Mouse (Mus musculus): ENCODE measurements around the gene Heatr5a.

Heatr5a gene

DNA sequence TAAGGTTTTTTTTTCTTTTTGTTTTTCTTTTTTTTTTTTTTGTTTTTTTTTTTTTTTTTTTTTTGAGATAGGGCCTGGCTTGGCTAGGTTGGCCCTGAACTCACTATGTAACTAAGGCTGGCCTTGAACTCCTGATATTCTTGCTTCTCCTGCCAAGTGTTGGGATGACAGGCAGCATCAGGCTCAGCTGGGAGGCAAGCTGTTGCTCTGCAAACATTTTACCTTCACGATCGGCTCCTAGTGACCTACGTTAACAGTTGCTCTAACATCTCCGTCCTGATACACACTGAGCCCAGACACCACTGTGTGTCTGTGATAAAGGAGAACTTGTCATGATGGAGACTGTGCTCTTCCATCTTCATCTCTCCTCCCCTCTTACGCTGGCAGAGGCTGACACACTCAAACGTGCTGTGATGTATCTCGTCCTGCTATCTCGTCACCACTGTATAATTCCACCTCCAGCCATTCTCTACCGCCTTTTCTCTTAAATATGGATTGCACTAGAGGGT is 87.8 kb downstream of the Heatr5a start:
- no peak for DNase-seq (ENCODE audit: low spot score in 2 of 2)

DNA sequence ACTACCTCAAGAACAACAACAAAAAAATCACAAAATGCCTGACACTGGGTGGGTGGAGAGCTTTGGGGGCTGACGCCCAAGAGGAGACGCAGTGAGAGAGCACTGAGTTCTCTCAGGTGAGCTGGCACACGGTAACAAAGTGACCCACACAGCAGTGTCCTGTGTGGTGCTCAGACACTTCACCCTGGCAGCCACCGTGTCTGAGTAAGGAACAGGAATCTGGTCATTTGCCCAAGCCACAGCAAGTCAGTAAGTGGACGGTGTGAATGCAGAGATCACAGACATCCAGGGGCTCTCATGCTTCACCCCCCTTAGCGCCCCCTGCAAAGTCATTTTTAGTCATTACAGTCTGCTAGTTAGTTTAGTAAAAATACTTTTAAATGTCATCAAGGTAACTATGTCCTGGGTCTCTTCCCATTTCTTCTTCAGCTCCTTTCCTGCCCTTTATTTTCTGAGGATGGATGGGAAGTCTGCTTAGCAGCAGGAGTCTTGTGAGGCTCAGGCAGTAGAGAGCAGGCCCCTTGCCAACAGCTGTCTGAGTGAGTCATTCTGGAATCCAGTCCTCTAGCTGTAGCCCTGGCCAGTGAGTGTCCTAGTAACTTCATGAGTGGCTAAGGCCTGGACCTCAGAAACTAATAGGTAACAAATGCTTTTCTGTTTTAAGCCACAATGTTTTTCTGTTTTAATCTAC is 88.4 kb downstream of the Heatr5a start:
- peak in 1 of 2 experiments; percentile 57 for DNase-seq (ENCODE audit: low spot score in 2 of 2)

DNA sequence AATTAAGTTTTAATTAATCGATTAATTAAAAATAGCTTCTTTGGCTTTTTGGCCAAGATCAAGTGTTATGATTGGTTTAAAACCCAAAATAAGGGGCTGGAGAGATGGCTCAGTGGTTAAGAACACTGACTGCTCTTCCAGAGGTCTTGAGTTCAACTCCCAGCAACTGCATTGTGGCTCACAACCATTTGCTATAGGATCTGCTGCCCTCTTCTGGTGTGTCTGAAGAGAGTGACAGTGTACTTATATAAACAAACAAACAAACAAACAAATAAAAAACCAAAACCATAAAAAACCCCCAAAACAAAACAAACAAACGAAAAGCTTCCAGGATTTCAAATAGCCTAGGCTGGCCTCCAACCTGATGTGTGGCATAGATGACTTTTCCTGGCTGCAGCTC is 89.3 kb downstream of the Heatr5a start:
- no peak for DNase-seq (ENCODE audit: low spot score in 2 of 2)

DNA sequence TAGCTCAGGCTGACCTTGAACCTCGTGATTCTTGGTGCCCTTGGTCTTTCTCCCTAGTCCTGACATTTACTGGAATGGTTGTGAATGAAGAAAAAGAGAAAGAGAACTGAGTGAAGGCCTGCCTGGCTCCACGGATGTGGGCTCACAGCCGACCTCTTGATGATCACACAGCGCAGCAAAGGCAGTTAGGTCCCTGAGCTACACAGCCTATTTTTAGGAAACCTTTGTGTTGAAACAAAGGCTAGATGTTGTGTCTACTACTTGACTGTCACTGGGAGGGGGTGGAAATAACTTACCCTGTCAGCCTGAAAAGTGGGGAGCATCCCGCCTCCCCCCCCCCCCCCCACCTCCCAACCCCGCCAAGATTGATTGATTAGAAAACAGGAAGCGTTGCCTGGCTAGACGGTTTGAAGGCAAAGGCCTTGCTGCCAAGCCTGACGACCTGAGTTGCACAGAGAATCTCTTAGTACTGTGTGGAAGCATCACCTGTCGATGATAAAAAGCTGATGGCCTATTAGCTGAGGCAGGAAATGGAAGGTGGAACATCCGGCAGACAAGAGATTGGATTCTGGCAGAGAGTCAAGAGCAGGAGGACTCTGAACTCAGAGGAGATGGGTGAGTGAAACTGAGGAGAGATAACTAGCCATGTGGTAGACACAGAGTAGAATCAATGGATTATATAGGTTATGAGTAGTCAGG is 99.5 kb downstream of the Heatr5a start:
- DNase-seq (ENCODE audit: low spot score in 2 of 2), result no peak

DNA sequence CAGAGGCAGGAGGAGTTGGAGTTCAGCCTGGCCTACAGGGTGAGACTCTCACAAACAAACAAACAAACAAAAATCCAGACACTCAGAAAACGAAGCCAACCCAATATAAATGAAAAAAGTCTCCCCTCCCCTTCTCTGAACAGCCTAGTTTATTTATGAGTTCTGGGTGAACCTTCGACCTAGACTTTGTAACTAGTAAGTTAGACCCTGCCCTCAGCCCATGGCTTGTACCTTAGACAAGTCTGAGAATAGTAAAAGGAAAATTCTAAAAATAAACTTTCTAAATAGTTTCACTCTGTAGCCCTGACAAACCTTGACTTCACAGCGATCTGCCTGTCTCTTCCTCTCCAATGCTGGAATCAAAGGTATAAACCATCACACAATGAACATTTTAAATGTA is 101.6 kb downstream of the Heatr5a start:
- no peak for DNase-seq (ENCODE audit: low spot score in 2 of 2)

DNA sequence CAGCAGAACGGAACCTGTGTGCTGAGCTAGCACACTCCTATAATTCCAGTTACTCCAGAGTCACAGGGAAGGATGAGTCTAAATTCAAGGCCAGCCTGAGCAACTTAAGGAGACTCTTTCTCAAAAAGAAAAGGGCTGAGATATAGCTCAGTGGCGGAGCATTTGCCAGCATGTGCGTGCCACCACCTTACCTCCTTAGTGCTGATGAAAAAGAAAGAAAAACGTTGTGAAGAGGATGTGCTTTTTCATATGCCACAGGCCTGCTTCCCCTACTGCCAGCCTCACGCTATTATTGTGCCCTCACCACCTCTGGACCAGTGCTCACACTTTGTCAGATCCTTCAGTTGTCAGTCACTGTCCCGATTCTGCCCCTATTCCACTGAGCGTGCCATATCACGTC is 104.0 kb downstream of the Heatr5a start:
- DNase-seq (ENCODE audit: low spot score in 2 of 2), result no peak

DNA sequence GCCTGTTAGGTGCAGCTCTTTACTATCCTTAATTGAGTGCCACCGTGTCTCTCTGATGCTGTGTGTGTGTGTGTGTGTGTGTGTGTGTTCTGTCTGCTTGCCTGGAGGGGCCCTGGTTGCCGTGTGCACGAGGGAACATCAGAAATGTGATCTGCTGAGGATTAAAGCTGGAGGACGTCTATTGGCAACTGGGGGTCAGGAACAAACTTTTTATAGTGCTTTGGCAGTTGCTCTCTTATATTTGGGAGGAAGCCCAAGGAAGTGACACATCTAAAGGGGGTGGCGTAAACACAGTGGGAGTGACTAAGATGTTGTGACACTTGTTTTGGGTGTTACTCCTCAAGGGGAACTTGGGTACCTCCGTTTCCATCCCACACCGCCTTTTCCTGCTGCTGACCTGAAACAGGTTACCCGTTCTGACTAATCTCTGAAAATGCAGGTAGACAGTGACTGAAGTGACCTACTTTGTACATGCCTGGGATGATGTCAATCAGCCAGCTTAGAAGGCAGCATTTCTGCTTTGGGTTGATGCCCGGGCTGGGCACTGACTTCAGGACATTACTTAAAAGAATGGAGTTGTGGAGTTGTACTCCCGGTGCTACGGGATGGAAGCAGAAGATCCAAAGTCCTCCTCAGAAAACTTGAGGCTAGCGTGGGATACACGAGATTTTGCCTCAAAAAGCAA is 104.8 kb downstream of the Heatr5a start:
- no peak for DNase-seq (ENCODE audit: low spot score in 2 of 2)

DNA sequence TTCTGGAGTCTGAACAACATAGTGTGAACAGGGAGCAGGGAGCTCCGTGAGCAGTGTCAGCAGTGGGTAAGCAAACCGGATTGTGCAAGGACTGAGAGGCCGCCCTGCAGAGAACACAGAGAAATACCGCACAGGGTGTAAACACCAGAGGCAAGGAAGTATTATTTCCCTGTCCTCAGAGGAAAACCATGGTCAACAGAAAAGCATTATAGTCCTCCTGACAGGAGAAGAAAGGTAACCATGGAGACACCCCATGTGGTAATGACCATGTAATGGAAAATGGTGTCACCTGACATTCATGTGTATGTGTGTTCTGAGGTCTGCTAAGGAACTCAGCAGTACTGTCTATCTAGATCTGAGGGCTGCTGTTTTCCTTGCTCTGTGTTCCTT is 105.3 kb downstream of the Heatr5a start:
- DNase-seq (ENCODE audit: low spot score in 2 of 2), result no peak

DNA sequence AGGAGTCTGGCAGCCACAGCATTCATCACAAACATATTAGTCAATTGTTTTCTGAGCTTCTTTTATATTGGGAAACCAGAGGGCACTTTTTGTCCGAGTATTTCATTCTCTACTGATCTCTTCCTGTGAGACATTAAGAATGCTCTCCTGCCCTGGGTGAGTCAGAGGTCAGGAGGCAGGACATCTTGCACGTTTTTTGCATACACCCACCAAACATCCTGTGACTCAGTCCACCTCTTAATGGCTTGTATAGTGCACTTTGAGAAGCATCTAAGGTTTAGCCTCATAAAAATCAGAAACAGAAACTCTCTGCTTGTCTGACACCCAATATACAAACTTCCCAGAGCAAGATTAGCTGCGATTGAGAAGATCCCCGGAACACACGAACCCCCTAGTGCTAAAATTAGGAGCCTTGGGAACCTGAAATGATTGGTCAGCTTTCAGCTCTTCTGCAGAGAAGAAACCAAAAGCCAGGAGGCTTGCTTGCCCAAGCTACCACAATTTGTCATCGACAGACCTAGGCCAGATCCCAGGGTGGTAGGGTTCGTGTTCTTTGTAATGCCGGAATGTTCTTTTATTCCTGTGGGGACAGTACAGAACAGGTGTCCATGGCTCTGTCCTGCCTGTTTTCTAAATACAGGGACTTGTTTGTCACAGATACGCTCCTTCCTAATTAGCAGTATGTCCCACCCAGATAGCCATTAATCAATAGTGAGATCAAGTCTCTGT is 105.9 kb downstream of the Heatr5a start:
- no peak for DNase-seq (ENCODE audit: low spot score in 2 of 2)

DNA sequence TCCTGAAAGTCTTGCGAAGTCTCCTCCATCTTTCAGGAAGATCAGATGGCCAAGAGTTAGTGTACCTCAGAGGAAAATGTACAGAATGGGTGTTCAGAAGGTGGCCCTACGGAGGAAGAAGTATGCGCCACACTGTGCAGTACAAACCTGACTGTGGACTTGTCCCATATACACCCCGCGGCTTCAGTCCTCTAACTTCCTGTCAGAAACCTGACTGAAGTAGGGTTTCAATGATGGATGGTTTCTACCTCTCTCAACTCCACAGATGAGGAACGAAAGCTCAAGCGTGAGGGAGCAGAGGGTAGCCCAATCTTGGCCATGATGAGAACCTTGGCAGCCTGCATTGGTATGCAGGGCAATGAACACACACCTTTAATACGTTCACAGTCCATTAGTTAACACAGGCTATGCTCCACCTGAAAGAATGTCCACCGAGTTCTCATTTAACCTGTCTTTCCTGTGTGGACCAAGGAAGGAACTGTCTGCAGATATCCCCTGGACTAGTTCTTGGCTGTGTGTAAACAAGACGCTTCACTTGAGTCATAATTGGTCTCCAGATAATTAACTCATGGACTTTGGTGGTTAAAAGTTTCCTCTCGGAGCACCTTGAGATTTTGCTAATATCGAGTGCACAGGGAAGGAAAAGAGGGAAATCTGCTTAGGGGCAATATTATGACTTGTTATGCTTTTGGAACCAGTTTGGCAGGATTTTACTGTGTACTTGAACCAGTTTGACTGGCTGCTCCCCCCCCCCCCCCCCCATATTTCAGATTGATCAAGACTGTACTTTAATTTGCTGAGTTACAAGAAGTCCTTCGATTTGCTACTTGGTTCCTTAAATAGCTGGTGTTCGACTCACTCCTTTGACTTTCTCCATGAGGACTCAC is 107.8 kb downstream of the Heatr5a start:
- DNase-seq (ENCODE audit: low spot score in 2 of 2), result no peak

DNA sequence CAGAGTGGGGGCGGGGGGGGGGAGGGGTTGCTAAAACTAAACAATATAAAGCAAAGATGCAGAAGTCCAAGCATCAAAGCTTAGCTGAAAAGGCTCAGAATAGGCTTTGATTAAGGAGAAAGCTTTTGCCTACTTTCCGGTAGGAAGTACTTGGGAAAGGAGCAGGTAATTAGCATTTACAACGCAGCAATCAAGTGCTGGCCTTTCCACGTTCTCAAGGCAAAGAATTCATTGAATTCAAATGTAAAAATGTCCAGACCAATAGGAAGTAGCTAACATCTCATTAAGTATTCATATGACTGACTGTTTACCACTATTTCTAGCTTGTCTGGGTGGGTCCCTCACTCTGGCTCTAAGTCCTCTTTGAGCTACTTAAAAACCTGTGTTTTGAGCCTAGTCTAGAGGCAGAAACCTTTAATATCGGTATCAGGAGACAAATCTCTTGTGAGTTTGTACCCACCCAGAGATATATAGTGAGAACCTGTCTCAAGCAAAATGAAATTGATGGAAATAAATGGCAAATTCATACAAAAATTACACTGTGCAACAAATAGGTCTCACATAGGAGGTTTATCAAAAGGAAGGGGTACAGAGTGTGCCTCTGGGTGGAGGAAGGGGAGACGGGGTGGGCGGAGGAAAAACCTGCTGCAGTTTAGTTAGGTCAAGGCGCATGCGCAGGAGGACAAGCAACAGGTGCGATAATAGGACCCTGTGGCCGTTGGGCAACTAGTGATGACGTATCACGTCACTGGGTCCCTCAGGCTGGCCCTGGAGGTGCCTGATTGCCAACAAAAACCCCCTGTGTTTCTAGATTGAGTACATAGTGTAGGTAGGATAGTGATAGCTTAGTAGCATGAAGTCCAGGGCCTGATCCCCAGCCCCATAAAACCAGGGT is 112.7 kb downstream of the Heatr5a start:
- no peak for DNase-seq (ENCODE audit: low spot score in 2 of 2)

DNA sequence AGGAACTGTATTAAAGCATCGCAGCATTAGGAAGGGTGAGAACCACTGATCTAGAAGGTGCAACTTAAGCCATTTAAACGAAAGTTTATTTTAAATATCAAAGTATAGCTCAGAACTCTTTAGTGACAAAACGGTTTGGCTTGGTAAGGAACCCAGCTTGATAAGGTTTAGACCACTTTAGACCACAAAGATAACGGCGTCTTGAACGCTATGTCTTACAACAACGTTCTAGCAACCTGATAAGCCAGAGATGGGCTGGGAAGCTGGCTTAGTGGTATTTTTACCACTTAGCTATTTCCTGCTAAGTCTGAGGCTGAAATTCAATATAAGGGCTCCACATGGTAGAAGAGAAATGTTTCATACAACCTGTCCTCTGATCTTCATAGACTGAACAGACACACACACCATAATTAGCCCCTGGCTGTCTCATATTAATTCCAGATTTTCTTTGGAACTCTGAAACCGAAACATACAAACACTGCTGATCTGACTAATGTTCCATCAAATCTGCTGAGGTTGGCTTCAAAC is 114.3 kb downstream of the Heatr5a start:
- no peak for DNase-seq (ENCODE audit: low spot score in 2 of 2)

DNA sequence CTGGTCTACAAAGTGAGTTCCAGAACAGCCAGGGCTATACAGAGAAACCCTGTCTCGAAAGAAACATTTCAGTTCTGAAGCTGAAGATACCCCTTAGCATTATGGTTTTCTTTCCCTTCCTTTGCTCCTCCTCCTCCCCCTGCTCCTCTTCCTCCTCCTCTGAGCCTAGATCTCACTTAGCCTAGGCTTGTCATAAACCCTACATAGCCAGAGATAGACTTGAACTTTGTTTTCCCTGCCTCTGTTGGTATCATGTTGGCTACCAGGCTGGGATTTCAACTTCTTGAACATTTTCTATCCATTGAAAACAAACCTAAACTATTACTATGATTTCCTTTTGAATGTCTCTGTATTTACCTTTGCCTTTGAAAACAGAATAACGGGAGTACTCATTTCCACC is 115.2 kb downstream of the Heatr5a start:
- no peak for DNase-seq (ENCODE audit: low spot score in 2 of 2)

DNA sequence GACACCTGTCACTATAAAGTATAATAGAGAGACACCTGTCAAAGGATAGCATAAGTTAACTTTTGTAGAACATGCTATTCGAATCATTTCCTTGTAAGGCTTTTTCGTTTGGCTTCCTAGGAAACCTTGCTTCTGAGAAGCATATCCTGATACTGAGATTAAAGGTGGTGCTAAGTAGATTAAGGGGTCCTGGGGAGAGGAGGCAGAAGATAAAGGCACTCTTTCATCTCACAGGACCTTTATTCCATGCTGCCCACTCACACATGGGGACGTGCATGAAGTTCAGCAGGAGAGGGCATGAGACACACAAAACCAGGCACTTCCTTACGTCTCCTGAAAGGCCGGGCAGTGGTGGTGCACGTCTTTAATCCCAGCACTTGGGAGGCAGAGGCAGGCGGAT is 115.7 kb downstream of the Heatr5a start:
- no peak for DNase-seq (ENCODE audit: low spot score in 2 of 2)

DNA sequence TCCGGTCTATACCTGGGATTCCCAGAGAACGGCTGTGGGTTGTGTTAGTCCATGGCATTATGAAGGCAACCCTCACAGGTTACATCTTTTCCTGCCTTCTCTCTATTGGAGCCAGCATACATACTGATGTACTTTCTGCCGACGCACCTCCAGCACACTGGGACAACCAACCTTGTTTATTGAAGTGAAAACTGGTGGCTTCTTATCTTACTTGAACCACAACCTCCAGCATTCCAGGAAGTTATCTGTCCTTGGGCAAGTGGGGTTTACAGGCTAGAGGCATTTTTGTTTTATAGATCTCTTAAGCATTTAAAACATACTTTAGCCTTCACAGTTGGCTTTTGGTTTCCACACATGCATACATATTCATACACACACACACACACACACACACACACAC is 119.5 kb downstream of the Heatr5a start:
- no peak for DNase-seq (ENCODE audit: low spot score in 2 of 2)

DNA sequence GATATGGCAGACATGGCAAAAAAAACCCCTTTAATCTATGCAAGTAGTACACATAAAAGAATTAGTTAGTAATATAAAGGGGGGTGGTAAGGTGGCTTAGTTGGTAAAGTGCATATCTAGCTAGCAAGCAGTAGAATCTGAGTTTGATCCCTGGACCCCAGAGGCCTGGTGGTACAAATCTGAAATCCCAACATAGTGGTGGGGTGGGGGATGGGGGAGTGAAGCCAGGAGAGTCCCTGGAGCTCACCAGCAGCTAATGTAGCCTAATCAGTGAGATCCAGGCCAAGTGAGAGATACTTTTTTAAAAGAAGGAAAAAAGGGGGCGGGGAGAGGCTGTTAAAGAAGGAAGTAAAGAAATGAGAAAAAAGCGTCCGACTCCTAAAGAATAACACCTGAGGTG is 120.0 kb downstream of the Heatr5a start:
- DNase-seq (ENCODE audit: low spot score in 2 of 2), result no peak

DNA sequence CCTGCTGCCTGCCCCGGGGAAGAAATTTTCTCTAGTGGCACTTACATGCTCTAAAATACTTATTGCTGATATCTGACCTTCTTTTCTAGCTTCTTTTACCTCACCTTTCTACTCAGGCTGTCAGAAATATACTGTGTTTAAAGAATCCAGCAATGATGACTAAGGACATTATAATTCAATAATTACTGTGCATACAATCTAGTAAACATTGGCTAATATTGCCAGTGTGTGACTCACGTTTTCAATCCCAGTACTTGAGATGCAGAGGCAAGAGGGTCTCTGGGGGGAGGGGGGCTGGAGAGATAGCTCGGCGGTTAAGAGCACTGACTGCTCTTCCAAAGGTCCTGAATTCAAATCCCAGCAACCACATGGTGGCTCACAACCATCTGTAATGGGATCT is 120.8 kb downstream of the Heatr5a start:
- DNase-seq (ENCODE audit: low spot score in 2 of 2), result no peak

DNA sequence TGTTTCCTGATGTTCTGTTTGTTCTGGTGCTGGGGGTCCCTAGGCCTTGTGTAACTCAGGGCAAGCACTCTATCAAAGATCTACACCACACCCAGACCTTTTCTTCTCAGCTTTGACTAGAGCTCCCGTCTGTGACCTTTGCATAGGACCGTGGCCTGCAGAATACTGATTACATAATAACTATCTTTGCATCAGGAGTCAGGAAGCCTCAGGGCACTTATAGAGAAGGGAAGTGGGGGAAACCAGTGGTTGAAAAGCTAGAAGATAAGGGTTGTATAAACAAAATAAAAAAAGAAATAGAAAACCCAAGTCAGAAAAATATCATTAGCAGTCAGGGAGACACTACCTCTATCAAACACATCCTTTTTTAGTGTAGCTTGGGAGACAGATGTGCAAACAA is 121.2 kb downstream of the Heatr5a start:
- DNase-seq (ENCODE audit: low spot score in 2 of 2), result no peak

DNA sequence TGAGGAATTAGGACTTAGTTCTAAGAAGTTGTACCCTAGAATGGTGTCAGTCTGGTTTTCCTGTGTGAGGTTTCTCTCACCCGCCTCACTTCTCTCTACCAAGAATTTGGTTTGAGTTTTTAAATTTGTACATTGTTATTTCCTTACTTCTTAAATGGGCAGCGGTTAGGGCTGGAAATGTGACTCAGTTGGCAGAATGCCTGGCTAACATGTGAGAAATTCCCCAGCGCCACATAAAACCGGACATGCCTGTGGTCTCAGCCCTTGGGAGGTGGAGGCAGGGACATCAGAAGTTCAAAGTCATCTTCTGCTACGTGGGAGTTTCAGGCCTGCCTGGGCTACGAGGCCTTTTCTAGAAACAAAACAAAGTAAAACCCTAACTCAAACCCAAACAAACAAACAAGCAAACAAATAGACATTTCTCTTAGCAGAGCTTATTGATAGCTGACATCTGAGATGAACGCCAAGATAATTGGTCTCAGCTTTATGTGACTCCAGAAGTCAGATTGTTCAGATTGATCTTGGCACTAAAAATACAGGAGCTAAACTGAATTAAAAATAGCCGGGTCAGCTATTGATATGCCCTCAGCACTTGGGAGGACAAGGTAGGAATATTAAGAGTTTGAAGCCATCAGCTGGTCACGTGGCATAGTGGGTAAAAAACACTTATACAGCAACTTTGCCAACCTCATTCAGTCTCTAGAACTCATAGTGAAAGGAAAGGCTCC is 123.0 kb downstream of the Heatr5a start:
- DNase-seq (ENCODE audit: low spot score in 2 of 2), result no peak

All from urinary bladder, postnatal 4 days (tissue).